Mouse (Mus musculus): Measurements from ENCODE around the gene Aif1. TPM values are rescaled to one million over a fixed set of nuclear protein-coding genes. Genes with fewer than 3 reads are reported as not detected.

The Aif1 gene
- total and polyA plus RNA-seq, 3 experiments, result 7.0 to 14.7 (median 14.1) TPM

DNA sequence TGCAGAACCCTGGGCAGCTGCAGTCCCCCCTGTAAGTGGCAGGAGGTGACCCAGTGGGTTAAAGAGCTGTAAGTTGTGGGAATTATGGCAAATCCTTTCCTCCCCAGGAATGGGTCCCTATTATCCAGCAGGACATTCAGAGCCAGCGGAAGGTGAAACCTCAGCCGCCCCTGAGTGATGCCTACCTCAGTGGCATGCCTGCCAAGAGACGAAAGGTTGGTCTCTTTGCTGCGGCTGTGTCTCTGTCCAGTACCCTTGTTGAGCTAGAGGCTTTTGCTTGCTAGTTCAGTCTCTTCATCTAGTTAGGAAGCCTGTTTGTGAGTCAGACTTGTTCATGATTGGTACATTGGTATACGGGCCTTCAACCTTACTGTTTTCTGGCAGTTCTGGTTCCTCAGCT, 29.7 kb downstream of the Aif1 start:
- no peaks in the 10 kb centered on the region for H3K27me3 ChIP-seq (replicated peaks)
- peaks cover 7% of the 10 kb centered on the region for H3K9me3 ChIP-seq (replicated peaks; ENCODE audit: low read length)
- no peaks in the 10 kb centered on the region; a peak in 1 of 4 replicates for H3K4me1 ChIP-seq (ENCODE audit: control insufficient read depth in 1 of 2, insufficient read depth in 2 of 2)
- no peaks in the 10 kb centered on the region; the same call in 1 of the 2 replicates for H3K79me2 ChIP-seq (replicated peaks; ENCODE audit: control insufficient read depth, extremely low read depth, insufficient read depth, poor library complexity, severe bottlenecking)
- H3K4me2 ChIP-seq (ENCODE audit: insufficient read depth, low read depth, poor library complexity, severe bottlenecking), result no peak overlapping the region
- peaks cover 89 to 95% of the 10 kb centered on the region in 2 experiments for H3K36me3 ChIP-seq (replicated peaks in 1 of 2; ENCODE audit: control insufficient read depth in 1 of 2, insufficient read depth in 1 of 2, low read length in 1 of 2)
- no peak for TF ChIP-seq E2F4 (IDR thresholded peaks at IDR 0.05; ENCODE audit: insufficient replicate concordance, low read depth, low read length)
- no peak for TF ChIP-seq POLR2A (IDR thresholded peaks at IDR 0.05; ENCODE audit: low read depth, low read length)
- TF ChIP-seq SMC3 (IDR thresholded peaks at IDR 0.05; ENCODE audit: low read depth, low read length), result no peak
- no peak for TF ChIP-seq NELFE (IDR thresholded peaks at IDR 0.05; ENCODE audit: low read depth, low read length)
- TF ChIP-seq NRF1 (IDR thresholded peaks at IDR 0.05; ENCODE audit: low read depth, low read length), result no peak
- TF ChIP-seq CHD2 (IDR thresholded peaks at IDR 0.05; ENCODE audit: low read length), result no peak; the same call in 1 of the 2 replicates
- no peak for TF ChIP-seq MAZ (IDR thresholded peaks at IDR 0.05; ENCODE audit: low read depth, low read length)
- no peak for TF ChIP-seq RCOR1 (conservative IDR thresholded peaks at IDR 0.05; ENCODE audit: low read depth, low read length)
- TF ChIP-seq ZNF384 (IDR thresholded peaks at IDR 0.05; ENCODE audit: low read depth, low read length), result no peak
- TF ChIP-seq HCFC1 (IDR thresholded peaks at IDR 0.05; ENCODE audit: low read depth, low read length), result no peak
- no peak for TF ChIP-seq CHD1 (IDR thresholded peaks at IDR 0.05; ENCODE audit: low read depth, low read length)
- TF ChIP-seq ELF1 (IDR thresholded peaks at IDR 0.05; ENCODE audit: low read depth, low read length), result no peak
- TF ChIP-seq EP300 (IDR thresholded peaks at IDR 0.05; ENCODE audit: low read length), result no peak
- H3K4me3 ChIP-seq (replicated peaks in 1 of 3; ENCODE audit: low read depth in 2 of 3, low read length in 2 of 3, poor library complexity in 1 of 3), result no peak overlapping the region
- H3K9ac ChIP-seq (ENCODE audit: insufficient read depth, low read depth), result no peak overlapping the region
- DNase-seq (ENCODE audit: extremely low read depth), result no peak
- in situ Hi-C loops (cut with MboI; ENCODE audit: low pct_ligation_motif_present, low pct_unique_long_range_greater_than_20kb, low sequenced_read_pairs) (no loop called here), dilution Hi-C loops (cut with MboI; ENCODE audit: extremely low pct_ligation_motif_present, extremely low pct_unique_long_range_greater_than_20kb, low sequenced_read_pairs) (no loop called here)
- H3K27ac ChIP-seq (ENCODE audit: insufficient read depth, low read depth), result no peak overlapping the region

DNA sequence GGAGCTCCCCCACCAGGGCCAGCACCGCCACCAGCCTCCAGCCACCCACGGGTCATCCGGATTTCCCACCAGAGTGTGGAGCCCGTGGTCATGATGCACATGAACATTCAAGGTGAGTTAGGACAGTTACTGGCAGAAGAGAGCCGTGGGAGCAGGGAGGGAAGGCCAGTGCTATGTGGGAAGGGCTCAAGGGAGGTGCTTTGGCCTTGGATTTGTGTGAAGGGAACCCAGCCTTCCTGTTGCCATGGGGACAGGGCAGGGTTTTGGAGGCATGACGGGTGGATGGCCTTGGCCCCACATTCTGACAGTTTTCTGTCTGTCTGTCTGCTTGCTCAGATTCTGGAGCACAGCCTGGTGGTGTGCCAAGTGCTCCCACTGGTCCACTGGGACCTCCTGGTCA, 33.9 kb downstream of the Aif1 start:
- peaks cover 7% of the 10 kb centered on the region for H3K9me3 ChIP-seq (replicated peaks; ENCODE audit: low read length)
- H3K79me2 ChIP-seq (replicated peaks; ENCODE audit: control insufficient read depth, extremely low read depth, insufficient read depth, poor library complexity, severe bottlenecking), result peaks cover 31% of the 10 kb centered on the region
- H3K4me3 ChIP-seq (replicated peaks in 1 of 3; ENCODE audit: low read depth in 2 of 3, low read length in 2 of 3, poor library complexity in 1 of 3), result no peak overlapping the region
- H3K27me3 ChIP-seq (replicated peaks), result no peaks in the 10 kb centered on the region
- no peak overlapping the region for H3K4me2 ChIP-seq (ENCODE audit: insufficient read depth, low read depth, poor library complexity, severe bottlenecking)
- TF ChIP-seq SMC3 (IDR thresholded peaks at IDR 0.05; ENCODE audit: low read depth, low read length), result no peak
- TF ChIP-seq ZNF384 (IDR thresholded peaks at IDR 0.05; ENCODE audit: low read depth, low read length), result no peak
- no peak for TF ChIP-seq RCOR1 (conservative IDR thresholded peaks at IDR 0.05; ENCODE audit: low read depth, low read length)
- TF ChIP-seq ZKSCAN1 (IDR thresholded peaks at IDR 0.05; ENCODE audit: borderline replicate concordance, low read depth, low read length), result no peak
- TF ChIP-seq CTCF (conservative IDR thresholded peaks at IDR 0.05 in 1 of 2, IDR thresholded peaks at IDR 0.05 in 1 of 2; ENCODE audit: low read depth in 2 of 2, low read length in 2 of 2), result no peak
- TF ChIP-seq POLR2A (IDR thresholded peaks at IDR 0.05; ENCODE audit: low read depth, low read length), result no peak; the same call in 1 of the 2 replicates
- no peak for TF ChIP-seq MAZ (IDR thresholded peaks at IDR 0.05; ENCODE audit: low read depth, low read length)
- peaks cover 83 to 97% of the 10 kb centered on the region in 2 experiments for H3K36me3 ChIP-seq (replicated peaks in 1 of 2; ENCODE audit: control insufficient read depth in 1 of 2, insufficient read depth in 1 of 2, low read length in 1 of 2)
- no peak overlapping the region for H3K9ac ChIP-seq (ENCODE audit: insufficient read depth, low read depth)
- no peak overlapping the region for H3K27ac ChIP-seq (ENCODE audit: insufficient read depth, low read depth)
- in situ Hi-C loops (cut with MboI; ENCODE audit: low pct_ligation_motif_present, low pct_unique_long_range_greater_than_20kb, low sequenced_read_pairs), result no loop called here
- H3K4me1 ChIP-seq (ENCODE audit: control insufficient read depth in 1 of 2, insufficient read depth in 2 of 2), result peaks cover 0 to 6% of the 10 kb centered on the region in 2 experiments; a peak in 2 of 4 replicates
- DNase-seq (ENCODE audit: extremely low read depth), result no peak
- dilution Hi-C loops (cut with MboI; ENCODE audit: extremely low pct_ligation_motif_present, extremely low pct_unique_long_range_greater_than_20kb, low sequenced_read_pairs), result no loop called here

All from CH12.LX (cell line).